Mouse (Mus musculus) hindbrain, embryonic 10.5 days (tissue): ENCODE measurements around the gene Crtac1. TPM values are rescaled to one million over a fixed set of nuclear protein-coding genes. Genes with fewer than 3 reads are reported as not detected.

Experiments used
- DNase-seq: peaks from one replicate; pipeline ENCODE4 v3.0.0-alpha.2; 2017; ENCODE audit warnings: low spot score
- H3K27ac ChIP-seq: fragments of 300-500 bp; sonication (generic); 2 replicates; pipeline ENCODE4 v1.5.1; 2016; ENCODE audit warnings: mild to moderate bottlenecking, moderate library complexity
- H3K27me3 ChIP-seq: fragments of 300-500 bp; sonication (generic); 2 replicates; pipeline ENCODE4 v1.6.1; 2016; ENCODE audit warnings: mild to moderate bottlenecking; ENCODE audit not compliant: poor library complexity, insufficient read depth, severe bottlenecking
- H3K36me3 ChIP-seq: fragments of 300-500 bp; sonication (generic); 2 replicates; pipeline ENCODE4 v1.6.1; 2016; ENCODE audit warnings: mild to moderate bottlenecking, moderate library complexity
- H3K4me1 ChIP-seq: fragments of 300-500 bp; sonication (generic); replicated peaks from 2 replicates; pipeline ENCODE4 v1.6.1; 2016; ENCODE audit warnings: mild to moderate bottlenecking
- H3K4me3 ChIP-seq: fragments of 300-500 bp; sonication (generic); 2 replicates; pipeline ENCODE4 v1.5.1; 2016; ENCODE audit warnings: mild to moderate bottlenecking, moderate library complexity
- H3K9me3 ChIP-seq: fragments of 300-500 bp; sonication (generic); 2 replicates; pipeline ENCODE4 v1.6.1; 2016; ENCODE audit warnings: mild to moderate bottlenecking, moderate library complexity
- WGBS: fragments of 180-500 bp; shearing (Covaris S2); methylation state at CpG from one replicate; pipeline ENCODE4 v1.1.7; 2016; 5-methylcytosine and 5-hydroxymethylcytosine counted together
- polyA plus RNA-seq: library from polyadenylated mRNA; unstranded; fragments of >200 nt; fragmentation: Nextera tagmentation; extraction: Ambion mirVana; gene quantifications from 2 replicates; pipeline ENCODE4 v1.2.1, GENCODE M21; 2016

The Crtac1 gene
- polyA plus RNA-seq, 1 experiment from 2014 or later: 8.8 TPM

GRCm38 (mm10) chr19:42257241-42257635, 174.3 kb downstream of the Crtac1 start:
- H3K27me3 ChIP-seq: peaks cover 36% of the 10 kb centered on the region
- no peak overlapping the region for H3K27ac ChIP-seq
- 90% methylated on average over 12 of the region's 12 CpGs for WGBS
- no peaks in the 10 kb centered on the region for H3K36me3 ChIP-seq
- DNase-seq: no peak
- H3K4me3 ChIP-seq: no peak overlapping the region
- H3K4me1 ChIP-seq: peaks cover 11% of the 10 kb centered on the region
- H3K9me3 ChIP-seq: no peaks in the 10 kb centered on the region

DNA sequence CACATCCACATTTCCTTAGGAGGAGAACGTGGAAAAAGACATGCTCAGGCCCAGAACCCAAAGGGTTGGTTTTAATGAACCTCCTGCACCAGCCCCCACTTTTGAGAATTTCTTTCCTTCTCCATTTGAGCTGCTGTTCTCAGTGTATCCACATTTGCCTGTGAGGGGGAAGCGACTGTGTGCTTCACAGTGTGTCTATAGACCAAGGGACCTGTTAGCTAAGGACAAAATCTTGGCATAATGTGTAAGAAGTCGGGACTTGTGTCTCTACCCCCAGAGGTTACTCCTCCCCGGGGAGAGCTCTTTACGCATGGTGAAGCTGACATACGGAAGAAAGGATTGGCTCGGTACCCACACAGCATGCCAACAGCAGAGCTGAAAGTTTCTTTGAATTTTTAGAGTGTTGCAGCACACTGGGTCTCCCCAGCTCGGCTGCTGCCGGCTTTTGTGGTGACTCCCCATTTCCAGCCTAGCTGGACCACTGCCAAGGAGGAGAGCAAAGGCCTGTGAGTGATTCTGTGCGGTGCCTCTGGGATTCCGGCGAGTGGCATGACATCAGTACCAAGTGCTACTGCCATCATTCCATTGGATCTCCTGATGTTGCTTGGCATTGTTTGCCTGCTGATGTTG, 174.9 kb downstream of the Crtac1 start:
- Histone ChIP-seq H3K4me1 (peaks cover 11% of the 10 kb centered on the region), H3K4me3 (0 out of 2 replicates have a peak overlapping the region, but pooled peaks have one; percentile 61), H3K36me3 (no peaks in the 10 kb centered on the region), H3K27me3 (peaks cover 36% of the 10 kb centered on the region), H3K9me3 (no peaks in the 10 kb centered on the region), H3K27ac (no peak overlapping the region)
- WGBS: 83% methylated on average over 12 of the region's 12 CpGs
- DNase-seq: no peak

DNA sequence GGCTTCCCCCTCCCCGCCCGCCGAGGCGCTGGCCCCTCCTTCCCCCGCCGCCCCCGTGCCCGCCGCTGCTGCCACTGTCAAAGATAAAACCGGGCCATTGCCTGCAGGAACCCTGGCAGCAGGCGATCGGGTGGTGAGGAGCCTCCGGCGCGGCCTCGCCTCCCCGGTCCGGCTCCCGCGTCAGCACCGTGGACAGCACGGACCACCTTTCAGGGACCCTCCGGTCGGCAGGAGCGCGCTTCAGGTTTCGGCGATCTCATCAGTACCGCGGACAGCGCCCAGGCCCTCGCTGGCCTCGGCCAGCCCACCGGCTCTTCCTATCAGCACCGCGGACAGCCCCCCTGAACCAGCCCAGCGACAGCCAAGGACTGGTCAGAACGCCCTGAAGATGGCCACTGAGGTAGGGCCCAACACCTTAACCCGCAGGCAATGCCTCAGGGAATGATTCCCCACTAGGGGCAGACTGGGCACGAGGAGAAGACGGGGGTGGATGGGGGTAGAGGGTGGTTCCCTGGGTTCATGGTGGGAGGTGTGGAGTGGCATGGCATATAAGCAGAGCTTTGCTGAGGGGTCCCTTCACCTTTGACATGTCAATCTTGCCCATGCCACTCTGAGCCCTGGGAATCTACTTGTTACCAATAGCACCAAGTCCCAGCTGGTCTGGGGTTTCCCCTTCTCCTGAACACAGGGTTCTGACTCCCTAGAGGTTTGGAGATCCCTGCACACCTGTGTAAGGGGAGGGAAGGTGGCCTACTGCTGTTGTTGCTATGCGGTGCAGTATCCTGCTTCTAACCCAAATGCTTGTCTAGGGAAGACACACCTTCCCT, 175.6 kb downstream of the Crtac1 start:
- peak overlapping the region; percentile 77 for H3K27ac ChIP-seq
- peak; percentile 92 for DNase-seq
- H3K27me3 ChIP-seq: peaks cover 36% of the 10 kb centered on the region
- H3K4me1 ChIP-seq: peaks cover 11% of the 10 kb centered on the region
- H3K36me3 ChIP-seq: no peaks in the 10 kb centered on the region
- H3K9me3 ChIP-seq: no peaks in the 10 kb centered on the region
- H3K4me3 ChIP-seq: peak overlapping the region; percentile 61
- WGBS: 3% methylated on average over 41 of the region's 42 CpGs

GRCm38 (mm10) chr19:42255438-42255783, 176.2 kb downstream of the Crtac1 start:
- DNase-seq: no peak
- 1% methylated on average over 21 of the region's 23 CpGs for WGBS
- Histone ChIP-seq H3K4me3 (peak overlapping the region; percentile 61), H3K27me3 (peaks cover 36% of the 10 kb centered on the region), H3K4me1 (peaks cover 11% of the 10 kb centered on the region), H3K36me3 (no peaks in the 10 kb centered on the region), H3K27ac (peak overlapping the region; percentile 77), H3K9me3 (no peaks in the 10 kb centered on the region)

- 76% methylated on average over 11 of the region's 11 CpGs for WGBS
- H3K27me3 ChIP-seq: peaks cover 21% of the 10 kb centered on the region
- DNase-seq: no peak
- peaks cover 1% of the 10 kb centered on the region for H3K4me1 ChIP-seq
- H3K9me3 ChIP-seq: no peaks in the 10 kb centered on the region
- no peak overlapping the region for H3K4me3 ChIP-seq
- H3K36me3 ChIP-seq: no peaks in the 10 kb centered on the region
- no peak overlapping the region for H3K27ac ChIP-seq
Measured at GRCm38 (mm10) chr19:42249976-42250914, 181.3 kb downstream of the Crtac1 start.

- Histone ChIP-seq H3K27ac (no peak within 1 kb of the TSS), H3K9me3 (no peaks in the 10 kb centered on the region), H3K27me3 (no peaks in the 10 kb centered on the region), H3K4me3 (no peak within 1 kb of the TSS), H3K36me3 (no peaks in the 10 kb centered on the region), H3K4me1 (no peaks in the 10 kb centered on the region; the same call in 1 of the 2 replicates)
- 81% methylated on average over 3 of the region's 3 CpGs for whole genome bisulfite sequencing
- no peak for DNase-seq
Measured at GRCm38 (mm10) chr19:42247519-42247918, 184.1 kb downstream of the Crtac1 start, which contains the start of gene Golga7b. TSS of gene Golga7b (plus strand) at chr19:42247574.

- DNase-seq: no peak
- H3K9me3 ChIP-seq: no peaks in the 10 kb centered on the region
- no peak overlapping the region for H3K4me3 ChIP-seq
- no peaks in the 10 kb centered on the region; the same call in 1 of the 2 replicates for H3K4me1 ChIP-seq
- no peaks in the 10 kb centered on the region for H3K36me3 ChIP-seq
- no peak overlapping the region for H3K27ac ChIP-seq
- H3K27me3 ChIP-seq: no peaks in the 10 kb centered on the region
- 44% methylated on average over 5 of the region's 5 CpGs for WGBS
Measured at GRCm38 (mm10) chr19:42246626-42247025, 185.0 kb downstream of the Crtac1 start.

DNA sequence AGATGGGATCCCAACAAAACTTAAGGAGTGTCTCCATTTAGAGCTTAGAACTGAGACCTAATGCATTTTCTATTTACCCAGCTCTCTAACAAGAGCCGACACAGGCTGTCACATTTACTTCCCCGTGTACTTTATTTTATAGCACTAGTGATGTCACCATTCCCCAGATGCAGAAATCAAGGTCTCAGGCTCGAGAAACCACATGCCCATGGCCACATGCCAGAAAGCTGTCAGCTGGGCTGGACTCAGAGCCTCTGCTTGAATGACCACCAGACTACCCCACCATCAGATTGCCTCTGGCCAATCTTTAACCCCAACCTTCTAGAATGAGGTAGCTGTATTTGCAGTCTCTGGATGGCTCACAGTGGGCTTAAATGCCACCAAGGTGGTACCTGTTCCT, 188.2 kb downstream of the Crtac1 start:
- WGBS: 82% methylated on average over 3 of the region's 3 CpGs
- Histone ChIP-seq H3K4me1 (peaks cover 7% of the 10 kb centered on the region), H3K27ac (no peak overlapping the region), H3K36me3 (no peaks in the 10 kb centered on the region), H3K4me3 (no peak overlapping the region), H3K27me3 (no peaks in the 10 kb centered on the region), H3K9me3 (no peaks in the 10 kb centered on the region)
- no peak for DNase-seq

- WGBS: 60% methylated on average over 8 of the region's 8 CpGs
- no peak overlapping the region for H3K4me3 ChIP-seq
- DNase-seq: no peak
- no peaks in the 10 kb centered on the region for H3K9me3 ChIP-seq
- no peaks in the 10 kb centered on the region for H3K36me3 ChIP-seq
- peaks cover 16% of the 10 kb centered on the region for H3K4me1 ChIP-seq
- no peaks in the 10 kb centered on the region for H3K27me3 ChIP-seq
- no peak overlapping the region for H3K27ac ChIP-seq
Measured at GRCm38 (mm10) chr19:42240881-42241280, 190.7 kb downstream of the Crtac1 start.

DNA sequence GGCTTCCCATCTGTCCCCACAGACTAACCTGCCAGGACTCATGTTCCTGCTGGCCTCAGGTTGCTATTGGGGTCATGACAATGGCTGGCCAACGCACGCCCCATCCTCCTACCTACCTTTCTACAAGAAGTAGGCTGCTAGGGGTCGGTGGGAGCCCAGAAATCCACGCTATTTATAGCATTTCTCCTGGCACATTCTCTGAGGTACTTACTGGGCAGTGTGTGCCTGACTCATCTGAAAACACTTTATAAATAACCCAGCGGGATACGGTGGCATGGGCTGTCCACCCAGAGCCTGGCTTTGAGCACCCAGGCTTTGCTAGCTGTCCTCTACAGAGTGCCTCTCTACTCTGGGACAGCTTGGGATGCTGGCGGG, 193.3 kb downstream of the Crtac1 start:
- WGBS: 70% methylated on average over 7 of the region's 7 CpGs
- no peak overlapping the region for H3K4me3 ChIP-seq
- H3K27ac ChIP-seq: 0 out of 2 replicates have a peak overlapping the region, but pooled peaks have one; percentile 25
- no peaks in the 10 kb centered on the region for H3K36me3 ChIP-seq
- H3K9me3 ChIP-seq: no peaks in the 10 kb centered on the region
- no peak for DNase-seq
- H3K27me3 ChIP-seq: no peaks in the 10 kb centered on the region
- peaks cover 16% of the 10 kb centered on the region for H3K4me1 ChIP-seq

GRCm38 (mm10) chr19:42237602-42238340, 193.8 kb downstream of the Crtac1 start:
- Histone ChIP-seq H3K4me3 (no peak overlapping the region), H3K27ac (0 out of 2 replicates have a peak overlapping the region, but pooled peaks have one; percentile 25), H3K4me1 (peaks cover 16% of the 10 kb centered on the region), H3K27me3 (no peaks in the 10 kb centered on the region), H3K9me3 (no peaks in the 10 kb centered on the region), H3K36me3 (no peaks in the 10 kb centered on the region)
- no peak for DNase-seq
- WGBS: 22% methylated on average over 4 of the region's 4 CpGs
